Mouse (Mus musculus): Measurements from ENCODE around the gene Fhod1. TPM values are rescaled to one million over a fixed set of nuclear protein-coding genes. Genes with fewer than 3 reads are reported as not detected.

The Fhod1 gene
- polyA plus RNA-seq, 1 experiment = 7.8 TPM

DNA sequence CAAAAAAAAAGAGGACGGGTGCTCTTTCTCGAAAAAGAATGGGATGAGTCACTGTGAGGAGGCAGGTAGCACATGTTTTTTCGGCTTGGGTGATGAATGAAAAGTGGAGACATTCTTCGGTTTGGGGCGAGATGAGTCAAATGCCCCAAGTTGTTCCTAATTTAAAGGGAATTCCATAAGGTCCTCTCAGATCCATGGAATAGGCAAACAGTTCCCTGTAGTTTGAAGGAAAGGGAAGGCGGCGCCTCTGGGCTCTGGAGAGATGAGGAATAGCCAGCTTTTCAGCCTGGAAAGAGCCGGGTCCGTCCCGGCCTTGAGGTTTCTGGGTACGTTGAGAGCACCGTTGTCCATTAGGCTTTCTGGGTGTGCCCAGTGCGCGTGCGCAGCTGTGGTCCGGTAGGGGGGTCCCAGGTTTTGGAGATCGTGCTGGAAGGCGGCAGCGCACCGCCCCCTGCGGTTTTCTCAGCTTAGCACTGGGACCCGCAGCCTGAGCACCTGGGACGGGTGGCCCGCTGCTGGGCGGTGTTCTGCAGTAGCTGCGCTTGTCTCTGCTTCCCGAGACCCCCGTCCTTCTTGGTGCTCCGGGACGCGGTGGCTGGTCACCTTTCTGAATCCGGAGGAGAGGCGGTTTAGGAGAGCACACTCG, 820 bp upstream of the Fhod1 start, which contains the start of gene Slc9a5:
Slc9a5 (plus strand) TSS at position 394 of the 646 bp plus-strand sequence.
- peak; percentile 87 for DNase-seq (ENCODE audit: low read depth)
- TF ChIP-seq POLR2A (IDR thresholded peaks at IDR 0.05; ENCODE audit: borderline replicate concordance, extremely low read depth, insufficient read depth, insufficient read length, poor library complexity, severe bottlenecking) (no peak), CTCF (IDR thresholded peaks at IDR 0.05; ENCODE audit: borderline replicate concordance, extremely low read depth, insufficient read depth, insufficient read length) (no peak)

DNA sequence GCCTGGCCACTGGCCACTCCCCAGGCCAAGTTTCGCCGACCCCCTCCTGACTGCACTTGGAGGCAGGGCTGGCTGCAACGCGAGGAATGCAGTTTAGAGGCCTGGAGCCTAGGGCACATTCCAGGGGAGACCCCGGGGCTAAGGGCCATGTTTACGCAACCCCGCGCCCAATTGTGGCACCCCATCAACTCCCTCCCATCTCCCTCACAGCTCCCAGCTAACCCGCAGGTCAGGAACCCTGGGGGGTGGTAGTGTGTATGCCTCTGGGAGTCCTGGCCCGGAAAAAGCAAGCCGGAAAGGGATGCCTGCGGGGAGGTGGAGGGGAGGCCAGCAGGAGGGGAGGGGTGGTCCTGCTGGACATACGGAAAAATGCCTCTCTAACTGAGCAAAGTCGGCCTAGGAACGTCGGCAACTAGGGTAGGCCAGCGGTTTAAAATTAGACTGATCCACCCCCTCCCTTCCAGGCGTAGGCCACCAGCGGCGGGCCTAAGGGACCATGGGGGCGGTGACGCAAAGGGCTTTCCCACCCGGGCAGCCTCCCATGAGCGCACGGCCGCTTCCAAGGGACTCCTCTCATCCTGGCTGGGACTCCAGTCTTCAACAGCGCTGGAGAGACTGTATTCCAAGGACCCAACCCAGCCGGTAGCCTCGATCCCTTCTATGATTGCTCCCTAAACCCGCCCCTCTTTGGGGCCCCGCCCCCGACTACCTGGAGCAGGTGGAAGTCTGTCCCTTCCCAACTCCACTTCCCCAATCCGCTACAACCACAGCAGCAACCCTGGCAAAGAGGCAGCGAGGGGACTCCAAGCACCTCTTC, 934 bp downstream of the Fhod1 start:
- no peak for TF ChIP-seq CTCF (IDR thresholded peaks at IDR 0.05; ENCODE audit: borderline replicate concordance, extremely low read depth, insufficient read depth, insufficient read length)
- no peak for TF ChIP-seq POLR2A (IDR thresholded peaks at IDR 0.05; ENCODE audit: borderline replicate concordance, extremely low read depth, insufficient read depth, insufficient read length, poor library complexity, severe bottlenecking)
- DNase-seq (ENCODE audit: low read depth) = peak; percentile 39

DNA sequence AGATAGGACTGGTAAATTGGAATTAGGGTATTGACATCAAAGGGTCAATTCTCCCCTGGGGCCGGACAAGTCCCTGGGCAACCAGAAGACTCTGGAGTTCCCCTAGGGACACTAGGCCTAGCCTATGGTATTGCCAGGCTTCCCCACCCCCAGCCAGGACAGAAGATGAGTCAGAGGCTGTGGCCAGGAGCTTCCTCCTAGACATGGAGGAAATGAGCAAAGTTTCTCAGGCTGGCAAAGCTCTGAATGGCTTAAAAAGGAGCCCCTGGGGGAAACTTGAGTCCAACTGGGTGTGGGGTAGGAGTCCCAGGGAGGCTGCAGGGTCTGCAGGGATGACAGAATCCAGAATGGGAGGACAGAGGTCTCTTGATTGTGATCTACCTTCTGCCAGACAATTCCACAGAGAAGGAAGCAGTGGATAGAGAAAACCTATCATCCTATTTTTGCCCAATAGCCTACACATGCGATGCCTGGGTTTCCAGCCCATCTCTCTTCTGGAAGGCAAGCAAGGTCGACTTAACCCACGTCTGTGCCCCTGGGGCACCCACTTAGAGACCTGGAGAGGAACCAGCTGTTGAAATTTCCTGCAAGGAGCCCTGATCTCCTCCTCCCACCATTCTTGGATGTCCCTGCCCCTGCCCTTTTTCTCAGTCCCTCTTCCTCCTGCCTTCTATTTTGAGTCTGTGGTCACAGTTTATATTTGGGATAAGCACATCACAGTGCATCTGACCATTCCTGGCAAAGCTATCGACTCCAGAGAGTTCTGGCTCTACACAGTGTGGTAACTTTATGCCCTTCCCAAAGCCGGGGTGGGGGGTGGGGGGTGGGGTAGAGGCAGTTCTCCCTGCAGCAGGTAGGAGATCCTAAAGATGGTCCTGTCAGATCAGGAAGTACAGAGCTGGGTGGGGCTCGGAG, 2.4 kb downstream of the Fhod1 start:
- TF ChIP-seq POLR2A (IDR thresholded peaks at IDR 0.05; ENCODE audit: borderline replicate concordance, extremely low read depth, insufficient read depth, insufficient read length, poor library complexity, severe bottlenecking) = no peak
- TF ChIP-seq CTCF (IDR thresholded peaks at IDR 0.05; ENCODE audit: borderline replicate concordance, extremely low read depth, insufficient read depth, insufficient read length) = no peak

DNA sequence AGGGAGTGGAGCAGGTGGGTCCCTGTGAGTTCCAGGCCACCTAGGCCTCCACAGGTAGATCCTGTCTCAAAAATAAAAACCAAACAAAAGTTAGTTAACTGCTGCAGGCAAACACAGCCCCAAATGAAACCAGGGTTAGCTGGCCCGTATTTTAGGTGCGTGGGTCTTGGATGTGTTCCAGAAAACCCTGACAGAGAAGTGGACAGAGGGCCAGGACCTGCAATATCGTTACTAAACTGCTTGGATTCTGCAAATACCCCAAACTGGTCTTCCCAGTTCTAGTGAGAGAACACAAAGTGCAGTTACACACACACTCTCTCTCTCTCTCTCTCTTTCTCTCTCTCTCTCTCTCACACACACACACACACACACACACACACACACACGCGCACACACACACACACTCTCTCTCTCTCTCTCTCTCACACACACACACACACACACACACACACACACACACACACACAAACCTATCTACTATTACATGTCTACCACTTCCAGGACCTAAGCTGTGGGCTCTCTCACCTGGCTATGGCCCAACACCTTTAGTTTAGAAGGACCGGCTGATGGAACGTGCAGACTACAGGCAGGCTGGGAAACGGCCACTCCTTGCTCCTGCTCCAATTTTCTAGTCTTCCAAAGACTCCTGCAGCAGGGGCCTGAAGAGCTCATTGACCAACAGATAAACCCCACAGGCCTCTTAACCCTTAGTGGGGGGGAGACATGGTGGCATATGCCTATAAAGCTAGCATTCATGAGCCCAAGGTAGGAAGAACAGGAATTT, 3.8 kb downstream of the Fhod1 start:
- no peak for DNase-seq (ENCODE audit: low read depth)
- TF ChIP-seq CTCF (IDR thresholded peaks at IDR 0.05; ENCODE audit: borderline replicate concordance, extremely low read depth, insufficient read depth, insufficient read length) (no peak), POLR2A (IDR thresholded peaks at IDR 0.05; ENCODE audit: borderline replicate concordance, extremely low read depth, insufficient read depth, insufficient read length, poor library complexity, severe bottlenecking) (no peak)

More for the DNA sequence above, 2.4 kb downstream of the Fhod1 start:
- DNase-seq (ENCODE audit: low read depth) = no peak

DNA sequence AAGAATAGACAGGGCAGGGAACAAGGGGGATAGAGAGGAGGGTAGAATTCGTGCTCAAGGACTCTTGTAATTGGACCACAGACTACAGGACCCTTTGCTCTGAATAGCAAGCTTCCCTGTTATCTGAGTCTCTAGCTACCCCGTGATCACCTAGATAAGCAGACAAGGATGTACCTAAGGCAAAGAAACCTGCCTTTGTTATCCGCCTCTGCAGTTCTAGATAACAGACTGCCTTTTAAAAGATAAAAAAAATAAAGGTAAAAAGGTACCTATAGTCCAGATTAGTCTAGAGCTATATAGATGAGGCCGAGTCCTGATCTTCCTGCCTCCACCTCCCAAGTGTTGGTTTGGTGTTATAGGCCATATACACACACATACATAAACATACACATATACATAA, 5.0 kb downstream of the Fhod1 start:
- TF ChIP-seq POLR2A (IDR thresholded peaks at IDR 0.05; ENCODE audit: borderline replicate concordance, extremely low read depth, insufficient read depth, insufficient read length, poor library complexity, severe bottlenecking) (no peak), CTCF (IDR thresholded peaks at IDR 0.05; ENCODE audit: borderline replicate concordance, extremely low read depth, insufficient read depth, insufficient read length) (no peak)
- DNase-seq (ENCODE audit: low read depth) = no peak

DNA sequence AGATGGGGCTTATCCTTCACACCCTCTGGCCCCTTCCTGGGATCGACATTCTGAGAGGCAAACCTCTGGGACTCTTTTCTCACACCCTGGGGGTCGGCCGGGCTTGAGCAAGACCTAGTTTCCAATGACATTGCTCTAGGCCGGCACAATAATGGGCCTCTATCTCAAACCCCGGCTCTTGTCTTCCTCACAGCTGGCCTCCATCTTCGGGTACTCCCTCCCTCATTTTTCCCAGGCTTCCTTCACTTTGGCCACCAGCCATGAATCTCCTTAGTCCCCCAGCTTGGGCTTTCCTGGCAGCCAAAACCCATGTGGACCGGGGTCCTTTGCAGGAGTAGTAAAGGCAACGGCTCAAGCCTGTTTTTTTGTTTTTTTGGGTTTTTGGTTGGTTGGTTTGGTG, 6.4 kb downstream of the Fhod1 start:
- peak; percentile 66 for DNase-seq (ENCODE audit: low read depth)
- TF ChIP-seq CTCF (IDR thresholded peaks at IDR 0.05; ENCODE audit: borderline replicate concordance, extremely low read depth, insufficient read depth, insufficient read length) = no peak
- TF ChIP-seq POLR2A (IDR thresholded peaks at IDR 0.05; ENCODE audit: borderline replicate concordance, extremely low read depth, insufficient read depth, insufficient read length, poor library complexity, severe bottlenecking) = no peak

DNA sequence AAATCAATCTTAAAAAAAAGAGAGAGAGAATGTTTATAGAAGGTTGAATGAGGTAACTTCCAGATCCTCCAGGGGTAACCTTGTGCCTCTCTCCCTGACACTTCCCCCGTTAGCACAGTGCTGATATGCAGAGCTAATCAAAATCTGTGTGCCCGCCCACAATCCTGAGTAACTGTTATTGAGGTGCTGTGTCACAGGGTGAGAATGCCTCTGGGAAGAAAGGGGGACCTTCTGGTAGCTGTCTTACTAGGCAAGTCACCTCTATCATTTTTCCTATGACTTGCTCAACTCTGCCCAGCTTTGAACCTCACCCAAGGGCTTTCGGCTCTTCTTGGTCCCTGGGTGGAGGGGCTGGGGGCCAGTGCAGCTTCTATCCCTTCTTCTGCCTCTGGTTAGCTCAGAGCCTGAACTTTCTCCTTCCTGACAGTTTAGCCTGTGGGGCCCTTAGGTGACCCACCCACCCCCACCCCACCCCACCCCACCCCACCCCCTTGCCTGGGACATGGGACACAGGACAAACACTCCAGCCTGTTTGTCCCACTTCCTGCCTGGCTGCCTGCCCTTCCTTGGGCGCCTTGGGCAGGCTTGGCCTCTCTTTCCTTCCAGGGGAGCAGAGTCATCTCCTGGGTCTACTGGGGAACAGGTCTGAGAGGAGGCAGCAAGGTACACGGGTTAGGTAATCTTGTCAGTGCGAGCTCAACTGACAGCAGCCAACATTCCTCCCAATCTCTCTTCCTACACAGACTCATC, 7.7 kb downstream of the Fhod1 start:
- no peak for TF ChIP-seq POLR2A (IDR thresholded peaks at IDR 0.05; ENCODE audit: borderline replicate concordance, extremely low read depth, insufficient read depth, insufficient read length, poor library complexity, severe bottlenecking)

DNA sequence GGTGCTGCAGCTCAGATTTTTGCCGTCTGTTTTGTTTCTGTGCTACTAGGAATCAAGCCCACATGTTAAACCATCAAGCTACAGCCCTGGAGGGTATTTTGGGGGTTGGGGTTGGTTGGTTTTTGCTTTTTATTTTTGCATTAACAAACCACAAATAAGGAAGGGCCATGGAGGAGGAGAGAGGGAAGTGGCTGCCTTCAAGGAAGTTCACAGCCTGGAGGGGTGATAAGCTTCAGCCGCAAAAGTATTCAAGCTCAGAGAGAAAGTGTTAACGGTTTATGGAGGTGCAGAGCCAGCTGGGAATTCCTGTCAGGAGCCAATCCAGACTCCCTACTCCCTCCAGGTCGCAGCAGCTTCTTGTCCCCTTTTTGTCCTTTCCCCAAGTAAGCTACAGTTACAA, 8.8 kb downstream of the Fhod1 start:
- no peak for TF ChIP-seq CTCF (IDR thresholded peaks at IDR 0.05; ENCODE audit: borderline replicate concordance, extremely low read depth, insufficient read depth, insufficient read length)
- no peak for TF ChIP-seq POLR2A (IDR thresholded peaks at IDR 0.05; ENCODE audit: borderline replicate concordance, extremely low read depth, insufficient read depth, insufficient read length, poor library complexity, severe bottlenecking)

More for the DNA sequence above, 7.7 kb downstream of the Fhod1 start:
- DNase-seq (ENCODE audit: low read depth) = no peak

DNA sequence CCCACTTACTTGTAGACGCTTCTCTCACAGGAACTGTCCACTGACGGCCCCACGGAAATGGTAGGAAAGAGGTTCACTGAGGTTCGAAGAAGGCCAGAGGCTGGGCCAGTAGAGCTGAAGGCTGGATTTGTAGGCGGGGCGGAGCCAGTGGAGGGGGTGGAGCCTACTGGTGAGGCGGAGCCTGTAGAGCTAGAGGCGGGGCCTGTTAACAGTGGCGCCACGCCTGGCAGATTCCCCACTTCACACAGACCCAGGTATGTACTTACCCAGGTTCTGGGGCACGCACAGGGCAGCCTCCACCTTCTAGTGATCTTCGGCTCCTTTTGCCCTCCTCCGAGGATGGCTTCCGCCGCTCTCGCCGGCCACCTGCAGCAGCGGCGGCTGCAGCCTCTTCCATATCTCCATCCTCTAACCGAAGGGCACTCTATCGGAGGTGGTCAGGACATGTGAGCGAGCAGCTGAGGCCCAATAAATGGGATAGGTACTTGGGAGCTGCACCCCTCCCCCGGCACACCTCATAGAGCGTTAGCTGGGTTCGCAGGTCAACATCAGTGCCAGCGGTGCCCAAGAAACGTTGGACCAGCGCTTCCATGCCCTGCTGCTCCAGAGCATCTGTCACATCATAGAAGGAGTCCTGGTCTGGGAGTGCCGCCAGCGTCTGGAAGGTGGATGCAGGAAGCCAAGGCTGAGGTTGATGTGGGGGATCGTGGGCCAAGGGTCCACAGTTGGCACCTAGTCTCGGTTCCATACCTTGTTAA, 11.2 kb downstream of the Fhod1 start:
- TF ChIP-seq CTCF (IDR thresholded peaks at IDR 0.05; ENCODE audit: borderline replicate concordance, extremely low read depth, insufficient read depth, insufficient read length) = no peak
- no peak for TF ChIP-seq POLR2A (IDR thresholded peaks at IDR 0.05; ENCODE audit: borderline replicate concordance, extremely low read depth, insufficient read depth, insufficient read length, poor library complexity, severe bottlenecking)
- DNase-seq (ENCODE audit: low read depth) = no peak

More for the DNA sequence above, 8.8 kb downstream of the Fhod1 start:
- DNase-seq (ENCODE audit: low read depth) = no peak
